In the genomic region with DNA sequence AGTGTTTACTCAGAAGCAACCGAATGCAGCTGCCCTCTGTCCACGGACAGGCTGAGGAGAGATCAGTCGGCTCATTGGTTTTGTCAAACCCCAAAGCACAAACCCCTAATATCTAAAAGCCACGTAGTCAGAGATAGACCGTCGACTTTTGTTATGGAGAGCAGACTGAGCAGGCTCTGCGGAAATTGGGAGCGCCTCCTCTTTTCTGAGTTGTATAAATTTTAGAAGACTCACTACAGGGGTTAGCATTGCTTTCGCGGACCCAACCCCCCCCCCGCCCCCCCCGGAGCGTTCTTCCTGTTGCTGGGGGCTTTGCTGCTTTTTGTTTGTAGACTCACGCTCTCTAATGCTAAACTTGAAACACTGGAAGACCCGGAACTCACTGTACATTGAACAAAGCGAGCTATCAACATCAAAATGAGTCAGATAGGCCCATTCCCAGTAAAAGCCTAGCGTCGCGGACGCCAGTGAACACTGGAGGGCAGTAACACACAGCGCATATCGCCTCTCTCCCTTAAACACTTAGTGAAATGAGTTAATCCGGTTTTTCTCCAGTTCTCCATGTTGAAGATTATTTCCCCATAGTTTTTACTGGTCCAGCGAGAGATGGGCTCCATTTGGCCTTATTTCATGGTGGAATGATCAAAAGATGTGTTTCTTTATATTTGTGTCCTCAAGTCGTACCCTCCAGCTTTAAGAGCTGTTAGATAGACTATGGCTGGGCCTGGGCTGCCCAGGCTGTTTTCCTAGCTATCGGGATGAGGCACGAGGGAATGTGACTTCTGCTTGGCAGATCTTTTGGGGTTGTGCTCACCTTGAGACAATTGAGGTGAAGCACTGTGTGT, we compare ENCODE assay signal across 8 mouse cellular contexts. TPM values are rescaled to one million over a fixed set of nuclear protein-coding genes. Genes with fewer than 3 reads are reported as not detected.
A peak's percentile ranks its signal among the peaks of the same experiment; 100 is the strongest.
DNase-seq lines count a peak whose midpoint lies in the region; ATAC-seq and TF ChIP-seq lines count a peak whose summit lies in the region.

No protein-coding gene starts in this region.

- no peak overlapping the region for H3K27ac ChIP-seq in lung, embryonic 14.5 days (ENCODE audit: low read depth)
- no peak overlapping the region for H3K27ac ChIP-seq in lung, postnatal 0 days (ENCODE audit: low read length)

- peak; percentile 82 for ATAC-seq in lung, embryonic 14.5 days (ENCODE audit: insufficient read depth)
- peak; percentile 71 for ATAC-seq in lung, postnatal 0 days
- ATAC-seq in granulocyte monocyte progenitor cell, adult 5-6 weeks (replicated peaks; ENCODE audit: poor library complexity, severe bottlenecking): no peak

- H3K27me3 ChIP-seq in lung, embryonic 14.5 days (ENCODE audit: insufficient read depth, low read length): no peaks in the 10 kb centered on the region
- no peaks in the 10 kb centered on the region for H3K27me3 ChIP-seq in lung, postnatal 0 days (replicated peaks; ENCODE audit: insufficient read depth, low read length)

- H3K4me2 ChIP-seq in lung, embryonic 14.5 days: peak overlapping the region; percentile 48
- H3K4me2 ChIP-seq in lung, postnatal 0 days (replicated peaks; ENCODE audit: low read depth, low read length): peak overlapping the region; percentile 34

- peak; percentile 85 for TF ChIP-seq CTCF in lung, embryonic 14.5 days (IDR thresholded peaks at IDR 0.05; ENCODE audit: low read depth)
- peak; percentile 89 for TF ChIP-seq CTCF in lung, postnatal 0 days (IDR thresholded peaks at IDR 0.05)

- no peaks in the 10 kb centered on the region for H3K4me1 ChIP-seq in lung, embryonic 14.5 days (ENCODE audit: insufficient read depth)
- H3K4me1 ChIP-seq in lung, postnatal 0 days (ENCODE audit: insufficient read depth, low read depth, low read length): no peaks in the 10 kb centered on the region

- 0 out of 2 replicates have a peak overlapping the region, but pooled peaks have one; percentile 34 for H3K9ac ChIP-seq in lung, embryonic 14.5 days
- no peak overlapping the region for H3K9ac ChIP-seq in lung, postnatal 0 days (replicated peaks; ENCODE audit: low read depth)

- peak; percentile 94 for DNase-seq in lung, embryonic 14.5 days
- no peak for DNase-seq in lung, postnatal 25 days (ENCODE audit: low spot score)
- DNase-seq in embryo, embryonic 10.5 days (ENCODE audit: low spot score): peak; percentile 87
- DNase-seq in heart, postnatal 14 days: peak; percentile 24 to 47
- DNase-seq in layer of hippocampus, adult 11-12 months (ENCODE audit: low spot score): peak; percentile 53
- DNase-seq in lung, postnatal 0 days (ENCODE audit: low spot score): peak; percentile 84
- peak; percentile 63 for DNase-seq in retina, postnatal 7 days (ENCODE audit: low read depth, low spot score)

- H3K36me3 ChIP-seq in lung, embryonic 14.5 days (ENCODE audit: insufficient read depth): no peaks in the 10 kb centered on the region
- no peaks in the 10 kb centered on the region for H3K36me3 ChIP-seq in lung, postnatal 0 days (ENCODE audit: insufficient read depth, low read length)

- no peak overlapping the region; the same call in 1 of the 2 replicates for H3K4me3 ChIP-seq in lung, embryonic 14.5 days (ENCODE audit: low read depth, low read length)
- no peak overlapping the region for H3K4me3 ChIP-seq in lung, postnatal 0 days (ENCODE audit: low read depth, low read length)

- WGBS in lung, embryonic 14.5 days: 19% methylated on average over 27 of the region's 27 CpGs
- 25% methylated on average over 27 of the region's 27 CpGs for WGBS in lung, postnatal 0 days

- H3K9me3 ChIP-seq in lung, embryonic 14.5 days (ENCODE audit: low read depth, low read length): no peaks in the 10 kb centered on the region
- H3K9me3 ChIP-seq in lung, postnatal 0 days (ENCODE audit: low read length): no peaks in the 10 kb centered on the region

- no peak for TF ChIP-seq EP300 in lung, postnatal 0 days (IDR thresholded peaks at IDR 0.05)

- intact Hi-C loops in heart, postnatal 14 days (cut with DNase I): loop anchor here (2.0 to 10.0 kb wide), 3 partner anchors 172 to 655 kb away; no protein-coding TSS in a partner anchor

RNA-seq across cellular contexts. Expression of a gene that starts 42.2 kb away (rescaled TPM):
- polyA plus RNA-seq in lung, embryonic 14.5 days (2014; fragmentation: Nextera tagmentation; extraction: Ambion mirVana): 6.1 and 7.1 TPM in 2 replicates
- total RNA-seq in heart, postnatal 14 days (2021): 1 to 10 TPM; 1.8 to 3.4 TPM
- polyA plus RNA-seq in lung, postnatal 0 days (2015; fragmentation: Nextera tagmentation; extraction: Ambion mirVana): 0.70 and 1.2 TPM in 2 replicates
- not detected in 2 replicates for total RNA-seq in granulocyte monocyte progenitor cell, adult 5-6 weeks (2014; fragmentation: Nextera tagmentation)
- total RNA-seq in granulocyte monocyte progenitor cell, adult 5-6 weeks (2017): not detected in 2 replicates
